Mouse (Mus musculus): ENCODE results near the gene Ilk.
"Not testable (repeated sequence)": the region's sequence is repeated elsewhere in the genome, so short reads cannot be mapped to it uniquely, and the experiment has no call there.

Ilk gene

DNA sequence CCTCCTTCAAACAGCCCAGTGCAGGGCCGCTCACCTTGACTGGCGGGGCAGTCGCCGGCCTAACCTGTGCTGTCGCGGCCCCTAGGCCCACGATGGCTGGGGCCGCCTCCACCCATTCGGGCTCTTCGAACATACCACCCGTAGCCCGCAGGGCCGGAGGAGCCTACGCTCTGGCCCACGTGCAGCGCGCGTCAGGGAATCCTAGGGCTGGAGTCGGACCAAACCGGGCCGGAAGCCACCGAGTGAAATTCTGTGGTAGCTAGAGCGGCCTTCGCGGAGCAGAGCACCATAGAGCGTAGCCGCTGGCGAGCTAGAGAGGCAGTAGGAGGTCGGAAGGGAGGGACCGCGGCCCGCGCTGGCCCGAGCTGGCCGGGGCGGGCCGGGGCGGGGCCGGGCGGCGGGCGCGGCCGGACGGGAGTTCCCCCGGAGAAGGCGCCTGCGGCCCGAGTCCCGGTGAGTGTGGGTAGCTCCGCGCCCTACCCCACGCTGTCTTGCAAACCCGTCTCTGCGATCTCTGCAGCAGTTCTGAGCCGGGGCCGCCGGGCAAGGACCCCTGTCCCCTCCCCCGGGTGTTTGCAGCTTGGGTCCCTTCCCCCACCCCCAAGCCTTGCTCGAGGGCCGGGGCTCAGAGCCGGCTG, at the start of gene Ilk:
Ilk (plus strand) TSS at position 329 of the 638 bp plus-strand sequence.
- peak; percentile 93 for DNase-seq (ENCODE audit: low read depth)

DNA sequence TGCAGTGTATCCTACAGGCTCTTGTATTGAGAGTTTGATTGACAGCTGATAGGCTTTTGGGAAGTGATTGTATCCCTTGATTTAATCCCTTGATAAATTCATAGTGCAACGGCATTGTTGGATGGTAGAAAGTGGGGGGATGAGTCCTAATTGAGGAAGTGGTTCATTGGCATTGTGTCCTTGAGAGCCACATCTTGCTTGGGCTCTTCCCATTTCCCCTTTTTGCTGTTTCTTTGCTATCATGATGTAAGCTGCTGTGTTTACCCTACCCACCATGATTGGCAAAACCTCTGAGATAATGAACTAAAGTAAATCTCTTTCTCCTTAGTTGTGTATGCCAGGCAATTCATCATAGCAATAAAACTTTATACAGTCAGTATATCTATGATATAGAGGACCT, 45.5 kb upstream of the Ilk start:
- DNase-seq (ENCODE audit: low read depth) = peak; percentile 40

DNA sequence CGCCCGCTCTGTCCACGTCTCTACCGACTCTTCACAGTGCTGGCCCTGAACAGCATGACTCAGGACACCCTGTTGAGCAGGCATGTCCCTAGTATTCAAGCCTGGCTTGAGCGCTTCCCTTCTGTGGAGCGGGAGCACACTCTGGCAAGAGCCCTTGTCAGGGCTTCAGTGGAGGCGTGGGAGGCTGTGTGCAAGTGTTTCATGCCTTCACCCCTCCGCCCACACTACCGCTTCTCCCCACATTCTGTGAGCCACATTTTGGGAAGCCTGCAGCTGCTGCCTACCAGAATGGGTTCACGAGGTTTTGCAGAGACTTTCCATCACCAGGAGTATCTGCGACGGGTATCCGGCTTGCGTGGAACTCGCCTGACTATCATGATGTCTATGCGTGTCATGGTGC, 33.2 kb upstream of the Ilk start:
- no peak for DNase-seq (ENCODE audit: low read depth)

DNA sequence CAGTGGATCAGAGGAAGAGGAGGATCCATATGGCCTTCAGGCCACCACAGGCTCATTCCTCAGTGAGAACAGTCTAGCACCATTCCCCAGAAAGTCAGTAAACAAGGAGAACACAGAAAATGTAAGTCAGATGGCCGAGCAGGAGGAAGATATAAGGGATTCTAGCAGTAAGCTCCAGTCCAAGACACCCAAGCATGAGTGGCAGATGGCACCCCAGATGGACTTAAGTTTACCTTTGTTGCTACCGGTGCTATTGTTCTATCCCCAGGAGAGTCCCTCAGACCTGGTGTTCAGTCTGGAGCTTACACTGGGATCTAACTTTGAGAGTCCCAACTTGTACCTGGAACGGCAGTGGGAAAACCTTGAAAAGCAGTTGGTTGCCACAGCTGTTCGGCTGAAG, 32.6 kb upstream of the Ilk start:
- no peak for DNase-seq (ENCODE audit: low read depth)

DNA sequence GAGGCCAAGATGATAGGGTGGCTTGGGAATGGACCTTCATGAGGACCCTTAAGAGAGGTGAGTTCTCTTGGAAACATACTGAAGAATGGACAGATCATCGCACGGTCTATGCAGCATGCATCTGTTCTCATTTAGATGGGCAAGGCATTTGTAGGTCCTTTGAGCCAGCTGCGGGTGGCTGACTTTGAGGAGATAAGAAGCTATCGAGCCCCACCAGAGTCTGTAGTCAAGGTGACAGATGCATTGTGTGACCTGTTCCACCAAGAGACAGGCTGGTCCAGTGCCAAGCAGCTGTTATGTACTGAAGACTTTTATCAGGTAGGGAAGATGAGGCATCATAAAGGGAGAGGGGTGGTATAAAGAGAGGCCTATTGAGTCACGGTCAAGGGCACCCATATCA, 27.7 kb upstream of the Ilk start:
- no peak for DNase-seq (ENCODE audit: low read depth)

DNA sequence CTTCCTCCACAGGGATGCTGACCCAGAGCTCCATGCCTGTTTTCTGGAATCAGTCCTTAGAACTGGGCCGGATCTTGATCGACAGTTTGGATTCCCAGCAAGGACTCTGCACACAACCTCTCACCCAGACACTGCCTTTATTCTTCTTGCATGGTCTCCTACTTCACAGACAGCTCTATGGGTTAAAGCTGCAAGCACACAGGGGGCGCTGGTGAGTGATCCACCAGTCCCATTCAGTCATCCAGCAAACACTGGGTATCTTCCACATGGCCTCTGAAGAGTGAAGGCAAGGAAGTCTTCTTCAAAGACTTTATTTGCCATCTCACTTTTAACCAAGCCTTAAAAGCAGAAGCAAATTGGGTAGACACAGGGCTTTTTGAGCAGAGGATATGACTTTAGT, 21.0 kb upstream of the Ilk start:
- DNase-seq (ENCODE audit: low read depth) = no peak

DNA sequence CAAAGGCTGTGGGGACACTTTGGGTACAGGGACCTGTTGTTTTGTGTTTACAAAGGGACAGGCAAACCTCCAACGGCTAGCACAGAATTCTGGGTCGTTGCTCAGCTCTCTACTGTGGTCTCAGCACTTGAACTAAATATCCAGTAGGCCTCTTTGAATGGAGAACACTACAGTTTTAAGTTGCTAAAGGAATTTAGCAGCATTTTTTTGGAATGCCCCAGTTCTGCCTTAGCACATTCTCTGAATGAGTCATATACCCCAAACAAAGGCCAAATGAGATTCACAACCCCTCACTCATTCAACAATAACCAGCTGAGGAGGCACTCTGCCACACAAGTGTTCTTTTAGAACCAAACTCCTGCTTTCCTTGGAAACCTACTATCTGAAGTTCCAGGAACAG, 14.5 kb upstream of the Ilk start:
- DNase-seq (ENCODE audit: low read depth) = no peak

DNA sequence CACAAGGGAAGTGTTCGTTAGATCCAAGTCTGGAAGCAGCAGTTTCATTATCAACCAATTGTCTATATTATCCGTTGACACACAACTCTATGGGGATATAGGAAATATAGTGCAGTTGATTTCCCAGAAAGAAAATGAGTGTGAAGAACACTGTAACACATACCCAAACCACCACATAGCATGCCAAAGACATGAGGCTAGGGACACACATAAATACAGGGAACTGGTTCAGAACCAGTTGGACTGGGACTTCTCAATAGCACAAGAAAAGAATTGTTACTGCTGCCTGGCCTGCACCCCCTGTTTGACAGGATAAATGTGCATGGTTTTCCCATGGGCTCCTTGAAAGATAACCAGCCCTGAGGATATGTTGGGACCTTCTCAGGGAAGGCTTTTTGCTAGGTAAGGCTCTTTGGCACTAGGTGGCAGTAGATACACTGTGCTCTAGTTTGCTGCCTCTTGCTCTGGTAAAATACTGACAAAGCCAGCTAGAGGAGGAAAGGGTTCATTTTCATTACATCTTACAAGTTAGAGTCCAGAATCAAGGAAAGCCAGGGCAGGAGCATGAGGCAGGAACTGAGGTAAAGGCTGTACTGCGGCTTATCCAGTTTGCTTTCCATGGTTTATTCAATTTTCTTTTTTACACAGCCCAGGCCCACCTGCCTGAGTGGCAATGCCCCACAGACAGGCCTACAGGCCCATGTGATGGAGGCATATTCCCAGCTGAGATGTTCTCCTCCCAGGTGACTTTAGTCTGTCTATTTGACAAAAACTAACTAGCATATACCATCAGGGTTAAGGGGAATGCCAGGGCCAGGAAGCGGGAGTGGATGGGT, 10.0 kb upstream of the Ilk start:
- peak; percentile 81 for DNase-seq (ENCODE audit: low read depth)

DNA sequence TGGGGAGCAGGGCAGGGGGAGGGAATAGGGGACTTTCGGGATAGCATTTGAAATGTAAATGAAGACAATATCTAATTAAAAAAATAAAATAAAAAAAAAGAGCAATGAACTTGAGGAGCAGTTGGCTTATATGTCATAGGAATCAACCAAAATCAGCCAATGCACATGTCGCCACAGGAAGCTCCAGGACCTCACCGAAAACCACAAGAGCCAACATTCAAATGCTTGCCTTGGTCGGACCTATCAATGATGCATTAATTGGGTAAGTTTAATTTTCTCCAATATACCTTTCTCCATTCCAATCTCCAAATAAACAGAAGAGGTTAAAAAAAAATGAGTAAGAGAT, 9.4 kb upstream of the Ilk start:
- DNase-seq (ENCODE audit: low read depth) = peak; percentile 60

DNA sequence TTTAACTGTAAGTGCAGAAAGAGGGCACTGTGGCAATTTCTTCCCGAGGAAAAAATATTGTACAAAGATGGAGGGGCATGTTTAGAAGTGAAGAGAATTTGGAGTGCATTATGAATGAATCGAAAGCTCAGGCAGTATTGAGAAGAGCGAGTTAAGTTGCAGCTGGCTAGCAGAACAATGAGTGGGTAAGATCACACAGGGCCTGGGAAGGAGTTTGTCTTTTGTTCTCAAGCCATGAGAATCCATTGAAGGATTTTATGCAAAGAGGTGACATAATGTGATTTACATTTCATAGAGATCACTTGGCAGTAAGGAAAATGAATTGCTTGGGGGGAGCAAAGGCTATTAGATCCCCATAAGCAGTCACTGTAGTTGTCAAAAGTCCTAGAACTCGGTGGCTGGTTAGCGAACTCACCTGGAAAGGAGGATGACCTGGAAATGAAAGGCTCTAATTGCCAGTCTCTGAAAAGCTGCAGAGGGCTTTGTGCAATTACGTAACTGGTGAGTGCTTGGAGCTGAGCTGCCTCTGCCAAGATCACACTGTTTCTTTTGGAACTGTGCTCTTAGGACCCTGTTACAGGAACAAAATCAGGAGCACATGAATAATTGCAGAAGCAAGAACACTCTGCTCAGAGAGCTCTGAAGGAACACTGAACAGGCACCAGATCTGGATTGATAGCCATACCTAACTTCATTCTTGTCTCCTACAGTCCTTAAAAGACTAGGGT, 7.5 kb upstream of the Ilk start:
- DNase-seq (ENCODE audit: low read depth) = no peak

DNA sequence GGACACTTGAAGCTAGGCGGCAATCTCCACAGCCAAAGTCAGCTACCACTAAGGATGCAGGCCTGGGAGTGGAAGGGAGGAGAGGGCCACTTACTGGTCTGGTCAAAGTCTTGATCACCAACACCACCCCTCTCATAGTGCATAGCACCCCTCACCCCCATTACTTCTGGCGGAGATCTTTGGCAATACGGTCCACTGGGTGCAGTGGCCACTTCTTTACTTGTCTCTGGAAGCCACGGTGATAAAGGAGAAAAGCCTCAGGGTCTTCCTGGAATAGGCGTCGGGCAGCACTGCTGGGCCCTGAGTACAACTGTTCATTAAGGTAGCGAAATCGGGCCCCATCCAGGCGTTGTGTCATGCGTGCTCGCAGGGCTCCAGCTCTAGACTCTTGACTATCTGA, 2.6 kb upstream of the Ilk start:
- no peak for DNase-seq (ENCODE audit: low read depth)

DNA sequence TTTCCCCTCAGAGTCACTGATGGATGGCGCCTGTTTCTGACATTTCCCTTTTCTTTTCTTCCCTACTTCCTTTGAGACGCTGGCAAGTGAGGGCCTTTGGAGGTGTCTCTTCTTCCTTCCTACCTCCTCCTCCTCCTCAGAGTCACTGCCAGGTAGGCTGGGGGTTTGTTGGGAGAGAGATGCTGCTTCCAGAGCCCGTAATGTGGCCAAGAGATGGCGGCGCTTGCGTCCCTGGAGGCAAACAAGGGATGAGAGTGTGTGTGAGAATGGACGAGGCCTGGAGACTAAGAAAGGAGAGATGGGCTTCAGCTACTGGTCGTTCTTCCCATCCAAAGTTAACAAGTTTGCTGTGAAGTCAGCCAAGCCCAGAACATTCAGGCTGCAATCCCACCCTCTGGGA, 1.6 kb upstream of the Ilk start:
- DNase-seq (ENCODE audit: low read depth) = no peak

DNA sequence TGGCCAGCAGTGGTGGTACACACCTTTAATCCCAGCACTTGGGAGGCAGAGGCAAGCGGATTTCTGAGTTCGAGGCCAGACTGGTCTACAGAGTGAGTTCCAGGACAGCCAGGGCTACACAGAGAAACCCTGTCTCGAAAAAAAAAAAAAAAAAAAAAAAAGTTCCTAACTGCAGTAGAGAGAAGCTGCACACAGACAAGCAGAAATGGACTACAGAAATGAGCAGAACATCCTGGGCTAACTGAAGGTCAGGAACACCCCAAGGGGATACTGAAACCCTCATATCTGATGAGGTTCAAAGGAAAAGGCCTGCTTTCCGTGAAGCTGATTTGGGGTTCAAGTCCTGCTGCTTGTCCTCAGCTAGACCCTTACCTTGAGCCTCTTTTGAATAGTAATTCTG, 928 bp upstream of the Ilk start:
- not testable (repeated sequence) for DNase-seq (ENCODE audit: low read depth)

DNA sequence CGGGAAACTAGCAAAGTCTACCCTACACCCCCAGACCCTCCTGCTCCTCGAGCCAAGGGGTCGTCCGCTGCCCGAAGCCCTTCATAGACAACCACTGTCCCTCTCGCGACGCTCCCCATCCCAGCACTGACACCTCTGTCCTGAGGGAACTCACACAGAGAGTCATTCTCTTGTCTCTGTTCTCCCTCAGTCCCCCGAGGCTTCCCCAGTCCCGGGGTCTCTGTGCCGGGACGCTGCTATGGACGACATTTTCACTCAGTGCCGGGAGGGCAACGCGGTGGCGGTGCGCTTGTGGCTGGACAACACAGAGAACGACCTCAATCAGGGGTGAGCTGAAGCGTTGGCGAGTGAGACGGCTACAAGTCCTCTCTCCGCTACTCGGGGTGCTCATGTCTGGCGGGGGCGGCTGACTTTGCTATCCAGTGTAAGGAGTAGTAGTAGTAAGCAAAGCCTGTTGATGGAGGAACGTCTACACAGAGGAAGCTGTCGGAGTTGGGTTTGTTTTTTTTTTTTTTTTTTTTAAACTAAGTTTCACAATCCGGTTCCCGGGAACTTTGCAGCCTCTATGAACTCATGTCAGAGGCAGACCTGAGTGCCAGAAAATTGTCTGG, 624 bp downstream of the Ilk start, which contains the start of gene Rrp8:
Rrp8 (minus strand) TSS at position 475 of the 611 bp plus-strand sequence.
- peak; percentile 50 for DNase-seq (ENCODE audit: low read depth)

DNA sequence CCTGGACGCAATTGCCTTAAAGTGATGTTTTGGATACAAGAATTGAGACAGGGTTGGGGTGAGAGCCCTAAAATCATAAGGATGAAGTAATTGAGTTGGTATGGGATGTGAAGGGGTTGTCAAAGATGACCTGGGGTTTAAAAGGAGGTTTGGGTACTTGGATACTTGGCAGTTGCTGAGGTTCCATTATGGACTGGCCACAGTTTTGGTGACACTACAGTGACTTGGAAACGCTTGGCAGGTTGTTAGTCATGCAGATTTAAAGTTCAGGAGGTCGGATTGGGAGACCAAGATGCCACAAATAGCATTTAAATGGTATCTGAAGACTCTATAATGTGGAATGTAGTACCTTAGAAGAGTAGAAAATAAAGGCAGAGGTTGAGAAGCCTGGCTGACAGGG, 1.3 kb downstream of the Ilk start:
- DNase-seq (ENCODE audit: low read depth) = peak; percentile 36

DNA sequence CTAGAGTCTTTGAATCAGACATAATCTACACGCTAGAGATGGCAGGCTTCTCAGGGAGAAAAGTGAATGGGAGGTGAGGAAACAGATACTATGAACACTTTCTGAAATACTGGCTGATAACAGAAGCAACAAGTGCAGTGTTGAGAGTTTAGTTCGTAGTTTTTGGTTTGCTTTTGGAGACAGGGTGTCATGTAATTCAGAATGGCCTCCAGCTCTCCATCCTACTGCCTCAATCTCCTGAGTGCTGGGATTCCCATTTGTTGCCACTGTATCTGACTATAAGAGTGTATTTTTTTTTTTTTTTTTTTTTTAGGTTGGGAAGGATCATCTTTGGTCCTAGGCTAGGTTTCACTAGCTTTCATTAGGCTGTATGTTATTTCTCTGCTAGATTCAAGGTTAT, 1.9 kb downstream of the Ilk start:
- no peak for DNase-seq (ENCODE audit: low read depth)

DNA sequence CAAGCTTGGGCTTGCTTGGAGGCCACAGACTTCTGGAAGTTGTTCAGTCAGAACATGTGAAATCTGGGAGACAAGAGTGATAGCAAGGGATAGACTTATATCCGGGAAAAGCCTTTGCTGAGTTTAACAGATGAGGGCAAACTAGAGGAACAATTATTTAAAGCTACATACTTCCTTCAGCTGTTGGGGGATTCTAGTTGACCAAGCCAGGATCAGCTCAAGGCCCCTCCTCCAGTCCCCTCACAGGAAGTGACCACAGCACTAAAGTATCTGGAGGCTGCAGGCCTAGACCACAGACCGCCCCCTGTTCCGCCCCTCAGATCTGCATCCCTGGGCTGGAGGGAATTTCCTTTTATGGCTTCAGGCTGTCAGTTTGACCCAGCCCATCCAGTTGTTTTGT, 2.6 kb downstream of the Ilk start:
- DNase-seq (ENCODE audit: low read depth) = peak; percentile 91

DNA sequence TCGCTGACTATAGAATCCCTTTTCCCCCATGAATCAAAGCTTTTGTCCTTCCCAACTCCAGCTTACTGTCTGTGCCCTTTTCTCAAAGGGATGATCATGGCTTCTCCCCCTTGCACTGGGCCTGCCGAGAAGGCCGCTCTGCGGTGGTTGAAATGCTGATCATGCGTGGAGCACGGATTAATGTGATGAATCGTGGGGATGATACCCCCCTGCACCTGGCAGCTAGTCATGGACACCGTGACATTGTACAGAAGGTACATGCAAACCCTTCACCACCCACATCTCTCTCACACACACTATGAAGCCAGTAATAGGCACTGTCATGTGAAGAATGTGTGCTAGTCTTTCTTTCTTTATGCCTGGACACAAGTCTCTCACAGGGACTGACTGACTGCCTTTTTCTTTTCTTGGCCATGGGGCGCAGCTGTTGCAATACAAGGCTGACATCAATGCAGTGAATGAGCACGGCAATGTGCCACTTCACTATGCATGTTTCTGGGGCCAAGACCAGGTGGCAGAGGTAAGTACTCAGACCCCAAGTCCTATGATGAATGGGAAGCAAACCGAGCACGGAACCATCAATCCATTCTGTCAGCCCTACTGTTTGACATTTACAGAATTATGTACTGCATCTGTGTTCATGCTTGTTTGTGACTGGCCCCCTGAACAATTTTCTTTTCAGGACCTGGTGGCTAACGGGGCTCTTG, 3.9 kb downstream of the Ilk start:
- DNase-seq (ENCODE audit: low read depth) = no peak

DNA sequence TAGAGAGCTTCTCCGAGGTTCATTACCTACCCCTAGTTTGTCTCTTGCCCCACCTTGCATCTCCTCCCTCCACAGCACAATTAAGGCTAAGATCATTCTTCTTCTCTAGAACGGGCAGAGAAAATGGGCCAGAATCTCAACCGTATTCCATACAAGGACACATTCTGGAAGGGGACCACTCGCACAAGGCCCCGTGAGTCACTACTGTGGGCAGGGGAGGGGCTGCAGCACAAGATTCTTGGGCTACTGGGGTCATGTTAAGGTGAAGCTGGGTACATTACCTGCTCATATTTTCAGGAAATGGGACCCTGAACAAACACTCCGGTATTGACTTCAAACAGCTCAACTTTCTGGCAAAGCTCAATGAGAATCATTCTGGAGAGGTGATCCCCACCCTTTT, 4.5 kb downstream of the Ilk start:
- DNase-seq (ENCODE audit: low read depth) = no peak

DNA sequence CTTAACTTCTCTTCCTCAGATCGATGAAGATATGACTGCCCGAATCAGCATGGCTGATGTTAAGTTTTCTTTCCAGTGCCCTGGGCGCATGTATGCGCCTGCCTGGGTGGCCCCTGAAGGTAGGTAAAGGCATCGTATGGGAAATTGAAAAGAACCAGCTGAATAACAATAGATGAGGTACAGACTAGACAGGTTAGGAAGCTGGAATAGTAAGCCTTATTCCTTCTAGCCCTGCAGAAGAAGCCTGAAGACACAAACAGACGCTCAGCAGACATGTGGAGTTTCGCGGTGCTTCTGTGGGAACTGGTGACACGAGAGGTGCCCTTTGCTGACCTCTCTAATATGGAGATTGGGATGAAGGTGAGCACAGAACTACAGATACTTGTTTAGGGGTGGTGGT, 5.6 kb downstream of the Ilk start:
- no peak for DNase-seq (ENCODE audit: low read depth)

DNA sequence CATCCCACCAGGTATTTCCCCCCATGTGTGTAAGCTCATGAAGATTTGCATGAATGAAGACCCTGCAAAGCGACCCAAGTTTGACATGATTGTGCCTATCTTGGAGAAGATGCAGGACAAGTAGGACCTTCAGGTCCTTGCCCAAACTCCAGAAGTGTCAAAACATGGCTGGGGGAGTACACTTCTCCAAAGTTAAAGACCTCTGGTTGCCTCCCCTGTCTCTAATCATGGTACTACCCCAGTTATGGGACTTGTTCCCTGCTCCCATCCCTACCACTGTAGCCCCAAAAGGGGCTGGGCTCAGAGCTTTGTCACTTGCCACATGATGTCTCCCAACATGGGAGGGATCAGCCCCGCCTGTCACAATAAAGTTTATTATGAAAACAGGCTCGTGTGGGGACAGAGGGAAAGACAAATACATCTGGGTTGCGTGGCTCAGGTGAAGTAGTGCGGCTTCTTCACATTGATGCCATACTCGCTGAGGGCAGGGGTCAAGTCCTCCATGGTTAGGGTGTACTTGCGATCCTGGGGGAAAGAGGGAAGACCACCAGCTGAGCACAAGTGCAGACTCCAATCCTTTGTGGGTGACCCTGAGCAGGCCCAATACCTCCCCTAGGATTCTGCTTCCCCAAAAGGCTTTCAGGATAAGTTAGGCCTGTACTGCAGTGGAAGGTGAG, 6.3 kb downstream of the Ilk start:
- not testable (repeated sequence) for DNase-seq (ENCODE audit: low read depth)

Data from 416B (cell line).